Mouse (Mus musculus): Measurements from ENCODE around the gene Med28. TPM values are rescaled to one million over a fixed set of nuclear protein-coding genes. Genes with fewer than 3 reads are reported as not detected.

Gene Med28
- total RNA-seq, 2 experiments from 2014 or later: 91.8 to 96.5 TPM

Other genes with a start within 250 kb of the Med28 start
- gene Qdpr, start 70.0 kb upstream of the Med28 start, total RNA-seq (2021): 10 to 100 TPM; 69.2 to 73.4 TPM
- not detected for gene Clrn2, start 66.5 kb upstream of the Med28 start, total RNA-seq (2021)
- gene Lap3, start 26.9 kb upstream of the Med28 start, total RNA-seq (2021): 10 to 100 TPM; 31.0 to 38.4 TPM
- gene Fam184b, start 119.4 kb downstream of the Med28 start, total RNA-seq (2021): 10 to 100 TPM; 13.7 TPM
- gene Ncapg, start 149.7 kb downstream of the Med28 start, total RNA-seq (2021): 1 to 10 TPM; 3.3 to 4.3 TPM

Data from left cerebral cortex, postnatal 4 days (tissue).